In genomic region chr11:50076756-50077155, GRCm38 (mm10) we compare ENCODE assay signal across 17 mouse cellular contexts. TPM values are rescaled to one million over a fixed set of nuclear protein-coding genes. Genes with fewer than 3 reads are reported as not detected.
"Had no signal": no experiment of that assay in that cellular context is flagged by ENCODE, and none has a peak within 500 bp of the region (broad histone marks: within the 10 kb centered on the region; RNA-seq: fewer than 3 reads in every experiment).

No protein-coding gene starts in this region.

- H3K4me1 ChIP-seq: midbrain, embryonic 10.5 days; midbrain, embryonic 12.5 days; neural tube, embryonic 13.5 days had no signal

- H3K27ac ChIP-seq: liver, embryonic 14.5 days; midbrain, embryonic 10.5 days; midbrain, embryonic 12.5 days; midbrain, embryonic 15.5 days; neural tube, embryonic 13.5 days; neural tube, embryonic 15.5 days had no signal

- H3K9me3 ChIP-seq: midbrain, embryonic 10.5 days; midbrain, embryonic 12.5 days; midbrain, embryonic 15.5 days; neural tube, embryonic 13.5 days; neural tube, embryonic 15.5 days had no signal

- H3K4me2 ChIP-seq: lung, embryonic 14.5 days; midbrain, embryonic 12.5 days; midbrain, embryonic 15.5 days; neural tube, embryonic 13.5 days; neural tube, embryonic 15.5 days had no signal

- H3K4me3 ChIP-seq: midbrain, embryonic 10.5 days; midbrain, embryonic 12.5 days; midbrain, embryonic 15.5 days; myocyte; neural tube, embryonic 13.5 days; neural tube, embryonic 15.5 days had no signal

- DNase-seq: lung, adult 18-20 months; lung, embryonic 14.5 days; lung, postnatal 10 days; lung, postnatal 4 days; retina, postnatal 1 day; right cerebral cortex, postnatal 14 days; right cerebral cortex, postnatal 4 days; spleen, adult 18-20 months; thymus, adult 18-20 months; thymus, postnatal 36 days had no signal

- H3K9ac ChIP-seq: liver, embryonic 14.5 days; lung, embryonic 14.5 days; midbrain, embryonic 12.5 days; midbrain, embryonic 15.5 days; neural tube, embryonic 13.5 days; neural tube, embryonic 15.5 days had no signal

- ATAC-seq: midbrain, embryonic 15.5 days had no signal

- H3K36me3 ChIP-seq: midbrain, embryonic 15.5 days had no signal

- H3K27me3 ChIP-seq: midbrain, embryonic 12.5 days; midbrain, embryonic 15.5 days; neural tube, embryonic 13.5 days; neural tube, embryonic 15.5 days had no signal

RNA-seq across cellular contexts. Expression of gene Rnf130, which starts 51.6 kb away (rescaled TPM):
- polyA plus RNA-seq: myocyte had no signal
